25 mouse cellular contexts compared by ENCODE assay signal in the genomic region with DNA sequence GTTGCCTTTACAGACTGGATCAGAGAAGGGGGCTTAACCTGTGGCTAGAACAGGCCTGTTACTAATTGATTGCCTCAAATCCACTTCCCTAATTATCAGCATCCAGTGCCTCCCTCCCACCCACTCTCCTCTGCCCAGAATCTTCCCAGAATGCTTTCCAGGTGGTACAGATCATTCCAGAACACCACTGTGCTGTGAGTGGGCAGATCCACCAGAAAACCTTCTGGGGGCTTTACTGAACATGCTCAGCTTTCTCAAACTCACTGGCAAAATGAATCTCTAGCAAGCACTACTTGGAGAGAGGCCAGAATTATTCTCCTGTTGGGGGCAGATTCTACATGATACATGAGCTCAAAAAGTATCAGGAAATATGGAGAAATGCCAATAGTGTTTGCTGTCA.
DNase-seq lines count a peak whose midpoint lies in the region; ATAC-seq and TF ChIP-seq lines count a peak whose summit lies in the region.
"Had no signal": no experiment of that assay in that cellular context is flagged by ENCODE, and none has a peak within 500 bp of the region (broad histone marks: within the 10 kb centered on the region; RNA-seq: fewer than 3 reads in every experiment).

No protein-coding gene starts in this region.

- no peak overlapping the region for H3K9ac ChIP-seq in forebrain, embryonic 14.5 days (ENCODE audit: low read length)
- H3K9ac ChIP-seq in midbrain, postnatal 0 days (replicated peaks; ENCODE audit: low read length, poor library complexity, severe bottlenecking), result no peak overlapping the region
- no peak overlapping the region for H3K9ac ChIP-seq in midbrain, embryonic 11.5 days (ENCODE audit: low read length)
- H3K9ac ChIP-seq: forebrain, embryonic 15.5 days; hindbrain, embryonic 12.5 days; liver, embryonic 12.5 days; neural tube, embryonic 12.5 days; stomach, embryonic 15.5 days had no signal

- H3K36me3 ChIP-seq in forebrain, embryonic 14.5 days (ENCODE audit: control insufficient read depth, insufficient read depth, low read length), result no peaks in the 10 kb centered on the region
- H3K36me3 ChIP-seq in forebrain, embryonic 10.5 days (replicated peaks), result no peaks in the 10 kb centered on the region
- 0 out of 2 replicates have a peak, but pooled peaks cover 3% of the 10 kb centered on the region for H3K36me3 ChIP-seq in midbrain, postnatal 0 days (ENCODE audit: insufficient read depth, low read length)
- H3K36me3 ChIP-seq in midbrain, embryonic 11.5 days (ENCODE audit: control insufficient read depth, insufficient read depth, low read length), result no peaks in the 10 kb centered on the region
- H3K36me3 ChIP-seq: forebrain, embryonic 15.5 days; G1E; hindbrain, embryonic 12.5 days; liver, embryonic 12.5 days; midbrain, embryonic 10.5 days; neural tube, embryonic 12.5 days; stomach, embryonic 15.5 days had no signal

- no peaks in the 10 kb centered on the region for H3K4me1 ChIP-seq in forebrain, embryonic 14.5 days (ENCODE audit: control insufficient read depth, insufficient read depth, low read length)
- no peaks in the 10 kb centered on the region for H3K4me1 ChIP-seq in forebrain, embryonic 10.5 days
- no peaks in the 10 kb centered on the region for H3K4me1 ChIP-seq in midbrain, postnatal 0 days (ENCODE audit: insufficient read depth, low read length)
- H3K4me1 ChIP-seq in midbrain, embryonic 11.5 days (ENCODE audit: control insufficient read depth, insufficient read depth, low read length), result no peaks in the 10 kb centered on the region
- H3K4me1 ChIP-seq: forebrain, embryonic 15.5 days; hindbrain, embryonic 12.5 days; liver, embryonic 12.5 days; midbrain, embryonic 10.5 days; neural tube, embryonic 12.5 days; stomach, embryonic 15.5 days had no signal

- no peak overlapping the region for H3K4me2 ChIP-seq in forebrain, embryonic 14.5 days (ENCODE audit: low read length)
- H3K4me2 ChIP-seq in midbrain, postnatal 0 days (ENCODE audit: low read depth, low read length, poor library complexity, severe bottlenecking), result no peak overlapping the region
- no peak overlapping the region for H3K4me2 ChIP-seq in midbrain, embryonic 11.5 days
- H3K4me2 ChIP-seq: forebrain, embryonic 15.5 days; hindbrain, embryonic 12.5 days; liver, embryonic 12.5 days; neural tube, embryonic 12.5 days; stomach, embryonic 15.5 days had no signal

- no peak for ATAC-seq in forebrain, embryonic 14.5 days
- no peak for ATAC-seq in midbrain, postnatal 0 days (ENCODE audit: low FRiP score)
- ATAC-seq in midbrain, embryonic 11.5 days (ENCODE audit: low FRiP score), result no peak
- ATAC-seq: activated CD4-positive, CD25-positive, alpha-beta regulatory T cell, adult 4 months; forebrain, embryonic 15.5 days; inflammation-experienced regulatory T-cells, adult 6 months; liver, embryonic 12.5 days had no signal

- peak; percentile 17 for DNase-seq in forebrain, embryonic 14.5 days (ENCODE audit: low spot score)
- no peak for DNase-seq in forebrain, embryonic 10.5 days (ENCODE audit: extremely low spot score, low spot score)
- DNase-seq in midbrain, postnatal 0 days (ENCODE audit: low spot score), result peak; percentile 10
- DNase-seq in midbrain, embryonic 11.5 days (ENCODE audit: low spot score, missing footprints), result no peak
- peak; percentile 48 for DNase-seq in layer of hippocampus, adult 9-10 months (ENCODE audit: low spot score)
- no peak for DNase-seq in urinary bladder, postnatal 36 days (ENCODE audit: low spot score in 2 of 2)
- DNase-seq in adrenal gland, adult 8-10 months, result no peak
- DNase-seq: adrenal gland, postnatal 14 days; cerebellum, adult 18-20 months; gastrocnemius, postnatal 36 days; heart, postnatal 10 days; kidney, adult 2 months; kidney, postnatal 10 days; lung, adult 2 months; right cerebral cortex, postnatal 25 days had no signal

- no peak overlapping the region for H3K27ac ChIP-seq in forebrain, embryonic 14.5 days (ENCODE audit: low read depth, low read length)
- no peak overlapping the region for H3K27ac ChIP-seq in forebrain, embryonic 10.5 days
- H3K27ac ChIP-seq in midbrain, postnatal 0 days (ENCODE audit: low read depth, low read length), result no peak overlapping the region
- H3K27ac ChIP-seq in midbrain, embryonic 11.5 days (ENCODE audit: low read depth, low read length), result no peak overlapping the region
- H3K27ac ChIP-seq: forebrain, embryonic 15.5 days; hindbrain, embryonic 12.5 days; liver, embryonic 12.5 days; macrophage; midbrain, embryonic 10.5 days; neural tube, embryonic 12.5 days; stomach, embryonic 15.5 days had no signal

- no peaks in the 10 kb centered on the region for H3K9me3 ChIP-seq in forebrain, embryonic 14.5 days (replicated peaks; ENCODE audit: control insufficient read depth, low read length)
- H3K9me3 ChIP-seq in forebrain, embryonic 10.5 days, result no peaks in the 10 kb centered on the region
- H3K9me3 ChIP-seq in midbrain, postnatal 0 days (ENCODE audit: low read length), result no peaks in the 10 kb centered on the region
- H3K9me3 ChIP-seq in midbrain, embryonic 11.5 days (ENCODE audit: control insufficient read depth, low read length), result no peaks in the 10 kb centered on the region
- H3K9me3 ChIP-seq: forebrain, embryonic 15.5 days; G1E; hindbrain, embryonic 12.5 days; liver, embryonic 12.5 days; midbrain, embryonic 10.5 days; neural tube, embryonic 12.5 days; stomach, embryonic 15.5 days had no signal

- H3K4me3 ChIP-seq in forebrain, embryonic 14.5 days (ENCODE audit: low read depth, low read length), result no peak overlapping the region
- H3K4me3 ChIP-seq in forebrain, embryonic 10.5 days, result no peak overlapping the region
- H3K4me3 ChIP-seq in midbrain, postnatal 0 days (ENCODE audit: low read depth, low read length), result no peak overlapping the region
- H3K4me3 ChIP-seq in midbrain, embryonic 11.5 days (ENCODE audit: low read depth, low read length), result no peak overlapping the region
- H3K4me3 ChIP-seq: forebrain, embryonic 15.5 days; hindbrain, embryonic 12.5 days; liver, embryonic 12.5 days; midbrain, embryonic 10.5 days; neural tube, embryonic 12.5 days; stomach, embryonic 15.5 days had no signal

- no peak for TF ChIP-seq CTCF in midbrain, postnatal 0 days (IDR thresholded peaks at IDR 0.05)

- H3K27me3 ChIP-seq in forebrain, embryonic 14.5 days (replicated peaks; ENCODE audit: control insufficient read depth, insufficient read depth, low read length), result no peaks in the 10 kb centered on the region
- no peaks in the 10 kb centered on the region for H3K27me3 ChIP-seq in forebrain, embryonic 10.5 days (ENCODE audit: poor library complexity, severe bottlenecking)
- H3K27me3 ChIP-seq in midbrain, postnatal 0 days (ENCODE audit: insufficient read depth, low read length), result no peaks in the 10 kb centered on the region
- H3K27me3 ChIP-seq in midbrain, embryonic 11.5 days (ENCODE audit: control insufficient read depth, insufficient read depth, low read length), result no peaks in the 10 kb centered on the region
- H3K27me3 ChIP-seq: forebrain, embryonic 15.5 days; hindbrain, embryonic 12.5 days; liver, embryonic 12.5 days; neural tube, embryonic 12.5 days; stomach, embryonic 15.5 days had no signal

Comparison
In these comparisons a context has a peak if more than half of its experiments do, and no peak if none do; other contexts are left out.
1. DNase-seq: peak in forebrain, embryonic 14.5 days (single experiment), midbrain, postnatal 0 days (single experiment) and layer of hippocampus, adult 9-10 months (single experiment); none in forebrain, embryonic 10.5 days (single experiment), midbrain, embryonic 11.5 days (single experiment), urinary bladder, postnatal 36 days (0 of 2) and adrenal gland, adult 8-10 months (single experiment).